8 mouse cellular contexts compared by ENCODE assay signal in genomic region chr5:146232056-146232675, GRCm38 (mm10). TPM values are rescaled to one million over a fixed set of nuclear protein-coding genes. Genes with fewer than 3 reads are reported as not detected.
DNase-seq lines count a peak whose midpoint lies in the region; ATAC-seq and TF ChIP-seq lines count a peak whose summit lies in the region.

No protein-coding gene starts in this region.

- H3K27me3 ChIP-seq in kidney, embryonic 16.5 days (ENCODE audit: insufficient read depth, low read length) = no peaks in the 10 kb centered on the region
- H3K27me3 ChIP-seq in hindbrain, embryonic 16.5 days (replicated peaks; ENCODE audit: control insufficient read depth, insufficient read depth, low read length) = no peaks in the 10 kb centered on the region
- H3K27me3 ChIP-seq in midbrain, postnatal 0 days (ENCODE audit: insufficient read depth, low read length) = no peaks in the 10 kb centered on the region

- no peaks in the 10 kb centered on the region for H3K9me3 ChIP-seq in kidney, embryonic 16.5 days (ENCODE audit: low read length)
- H3K9me3 ChIP-seq in hindbrain, embryonic 16.5 days (ENCODE audit: control insufficient read depth, low read length) = no peaks in the 10 kb centered on the region
- H3K9me3 ChIP-seq in midbrain, postnatal 0 days (ENCODE audit: low read length) = no peaks in the 10 kb centered on the region

- H3K4me2 ChIP-seq in kidney, embryonic 16.5 days (replicated peaks; ENCODE audit: low read depth, low read length) = peak overlapping the region; percentile 79
- peak overlapping the region; percentile 84 for H3K4me2 ChIP-seq in hindbrain, embryonic 16.5 days (ENCODE audit: low read length)
- H3K4me2 ChIP-seq in midbrain, postnatal 0 days (ENCODE audit: low read depth, low read length, poor library complexity, severe bottlenecking) = peak overlapping the region; percentile 83

- WGBS in kidney, embryonic 16.5 days = 39% methylated on average over 6 of the region's 6 CpGs
- 35% methylated on average over 6 of the region's 6 CpGs for WGBS in hindbrain, embryonic 16.5 days
- WGBS in midbrain, postnatal 0 days = 28% methylated on average over 6 of the region's 6 CpGs

- peaks cover 43% of the 10 kb centered on the region for H3K4me1 ChIP-seq in kidney, embryonic 16.5 days (ENCODE audit: insufficient read depth, low read length)
- peaks cover 11% of the 10 kb centered on the region for H3K4me1 ChIP-seq in hindbrain, embryonic 16.5 days (ENCODE audit: control insufficient read depth, insufficient read depth, low read depth, low read length)
- no peaks in the 10 kb centered on the region; the same call in 1 of the 2 replicates for H3K4me1 ChIP-seq in midbrain, postnatal 0 days (ENCODE audit: insufficient read depth, low read length)

- no peak for ATAC-seq in kidney, embryonic 16.5 days (ENCODE audit: low FRiP score, low TSS enrichment)
- ATAC-seq in hindbrain, embryonic 16.5 days = no peak
- ATAC-seq in midbrain, postnatal 0 days (ENCODE audit: low FRiP score) = no peak

- no peak for TF ChIP-seq CTCF in brain, embryonic 14.5 days (IDR thresholded peaks at IDR 0.05; ENCODE audit: borderline replicate concordance, extremely low read depth, insufficient read depth, insufficient read length)
- no peak for TF ChIP-seq CTCF in midbrain, postnatal 0 days (IDR thresholded peaks at IDR 0.05)

- H3K9ac ChIP-seq in kidney, embryonic 16.5 days (replicated peaks; ENCODE audit: low read length) = peak overlapping the region; percentile 91
- H3K9ac ChIP-seq in hindbrain, embryonic 16.5 days (ENCODE audit: low read depth, low read length) = peak overlapping the region; percentile 95
- peak overlapping the region; percentile 70 for H3K9ac ChIP-seq in midbrain, postnatal 0 days (replicated peaks; ENCODE audit: low read length, poor library complexity, severe bottlenecking)

- no peak for TF ChIP-seq POLR2A in brain, embryonic 14.5 days (IDR thresholded peaks at IDR 0.05; ENCODE audit: borderline replicate concordance, extremely low read depth, insufficient read depth, insufficient read length, poor library complexity, severe bottlenecking)

- peak overlapping the region; percentile 82 for H3K4me3 ChIP-seq in kidney, embryonic 16.5 days (ENCODE audit: low read length)
- peak overlapping the region; percentile 80 for H3K4me3 ChIP-seq in hindbrain, embryonic 16.5 days (ENCODE audit: low read length)
- peak overlapping the region; percentile 76 for H3K4me3 ChIP-seq in midbrain, postnatal 0 days (ENCODE audit: low read depth, low read length)

- H3K36me3 ChIP-seq in kidney, embryonic 16.5 days (ENCODE audit: insufficient read depth, low read length) = no peaks in the 10 kb centered on the region
- H3K36me3 ChIP-seq in hindbrain, embryonic 16.5 days (ENCODE audit: control insufficient read depth, insufficient read depth, low read length) = no peaks in the 10 kb centered on the region
- H3K36me3 ChIP-seq in midbrain, postnatal 0 days (ENCODE audit: insufficient read depth, low read length) = no peaks in the 10 kb centered on the region

- DNase-seq in kidney, adult 18-20 months = no peak
- DNase-seq in brain, embryonic 14.5 days (ENCODE audit: low read depth) = peak; percentile 12
- DNase-seq in midbrain, postnatal 0 days (ENCODE audit: low spot score) = no peak
- no peak for DNase-seq in cerebellum, adult 9-10 months
- DNase-seq in ovary, postnatal 14 days (ENCODE audit: low spot score) = no peak
- DNase-seq in spleen, adult 18-20 months = no peak

- no peak overlapping the region for H3K27ac ChIP-seq in kidney, embryonic 16.5 days (ENCODE audit: low read length)
- H3K27ac ChIP-seq in hindbrain, embryonic 16.5 days (ENCODE audit: low read depth, low read length) = no peak overlapping the region
- 0 out of 2 replicates have a peak overlapping the region, but pooled peaks have one; percentile 85 for H3K27ac ChIP-seq in midbrain, postnatal 0 days (ENCODE audit: low read depth, low read length)

RNA-seq across cellular contexts. Expression of gene Cdk8, which starts 1.1 kb away (rescaled TPM):
- polyA plus RNA-seq in kidney, embryonic 16.5 days (2015; fragmentation: Nextera tagmentation; extraction: Ambion mirVana) = 11.4 and 12.4 TPM in 2 replicates
- polyA plus RNA-seq in brain, embryonic 14.5 days (2012; rRNA removed) = 69.9 and 76.2 TPM in 2 replicates
- polyA plus RNA-seq in hindbrain, embryonic 16.5 days (2015; fragmentation: Nextera tagmentation; extraction: Ambion mirVana) = 11.2 and 13.9 TPM in 2 replicates
- total RNA-seq in midbrain, postnatal 0 days (2014; rRNA removed) = 42.1 and 46.3 TPM in 2 replicates
- 13.9 and 15.4 TPM in 2 replicates for polyA plus RNA-seq in midbrain, postnatal 0 days (2015; fragmentation: Nextera tagmentation; extraction: Ambion mirVana)

RNA-seq across cellular contexts. Expression of gene Rnf6, which starts 10.8 kb away (rescaled TPM):
- polyA plus RNA-seq in kidney, embryonic 16.5 days (2015; fragmentation: Nextera tagmentation; extraction: Ambion mirVana) = 71.2 and 71.9 TPM in 2 replicates
- 16.1 and 16.3 TPM in 2 replicates for polyA plus RNA-seq in brain, embryonic 14.5 days (2012; rRNA removed)
- 28.0 and 30.1 TPM in 2 replicates for polyA plus RNA-seq in hindbrain, embryonic 16.5 days (2015; fragmentation: Nextera tagmentation; extraction: Ambion mirVana)
- 9.0 and 12.8 TPM in 2 replicates for total RNA-seq in midbrain, postnatal 0 days (2014; rRNA removed)
- 24.6 and 29.9 TPM in 2 replicates for polyA plus RNA-seq in midbrain, postnatal 0 days (2015; fragmentation: Nextera tagmentation; extraction: Ambion mirVana)

RNA-seq across cellular contexts. Expression of gene 1700001J03Rik, which starts 47.1 kb away (rescaled TPM):
- polyA plus RNA-seq in kidney, embryonic 16.5 days (2015; fragmentation: Nextera tagmentation; extraction: Ambion mirVana) = 0.21 and 0.28 TPM in 2 replicates
- 0.37 and 0.59 TPM in 2 replicates for polyA plus RNA-seq in brain, embryonic 14.5 days (2012; rRNA removed)
- polyA plus RNA-seq in hindbrain, embryonic 16.5 days (2015; fragmentation: Nextera tagmentation; extraction: Ambion mirVana) = 0.35 TPM in 1 of 2 replicates, not detected in the other
- total RNA-seq in midbrain, postnatal 0 days (2014; rRNA removed) = not detected in 2 replicates
- 0.27 TPM in 1 of 2 replicates, not detected in the other for polyA plus RNA-seq in midbrain, postnatal 0 days (2015; fragmentation: Nextera tagmentation; extraction: Ambion mirVana)
